Mouse (Mus musculus) limb, embryonic 13.5 days (tissue): ENCODE results near the gene Gm42742. TPM values are rescaled to one million over a fixed set of nuclear protein-coding genes. Genes with fewer than 3 reads are reported as not detected.

Source experiments
- ATAC-seq: fragments of 200-750 bp; cut with Nextera tagmentation; 2 replicates; pipeline ENCODE4 v1.8.0; 2017; ENCODE audit warnings: low read depth, moderate number of reproducible peaks, moderate TSS enrichment; ENCODE audit not compliant: low FRiP score
- H3K27ac ChIP-seq: fragments of 300-500 bp; sonication (generic); 2 replicates; pipeline ENCODE4 v1.5.1; 2015; ENCODE audit warnings: inconsistent platforms, mild to moderate bottlenecking, moderate library complexity
- H3K27me3 ChIP-seq: fragments of 300-500 bp; sonication (generic); 2 replicates; pipeline ENCODE4 v1.6.1; 2015; ENCODE audit warnings: mild to moderate bottlenecking, inconsistent platforms
- H3K36me3 ChIP-seq: fragments of 300-500 bp; sonication (generic); 2 replicates; pipeline ENCODE4 v1.6.1; 2015; ENCODE audit warnings: inconsistent platforms, mild to moderate bottlenecking, moderate library complexity
- H3K4me1 ChIP-seq: fragments of 300-500 bp; sonication (generic); 2 replicates; pipeline ENCODE4 v1.6.1; 2015; ENCODE audit warnings: inconsistent platforms
- H3K4me2 ChIP-seq: fragments of 300-500 bp; sonication (generic); replicated peaks from 2 replicates; pipeline ENCODE4 v1.6.1; 2015; ENCODE audit warnings: inconsistent platforms, mild to moderate bottlenecking, moderate library complexity
- H3K4me3 ChIP-seq: fragments of 300-500 bp; sonication (generic); 2 replicates; pipeline ENCODE4 v1.5.1; 2015; ENCODE audit warnings: moderate library complexity, mild to moderate bottlenecking, inconsistent platforms
- H3K9ac ChIP-seq: fragments of 300-500 bp; sonication (generic); 2 replicates; pipeline ENCODE4 v1.6.1; 2015; ENCODE audit warnings: mild to moderate bottlenecking, inconsistent platforms
- H3K9me3 ChIP-seq: fragments of 300-500 bp; sonication (generic); 2 replicates; pipeline ENCODE4 v1.6.1; 2016; ENCODE audit warnings: inconsistent platforms
- WGBS: fragments of 180-500 bp; shearing (Covaris S2); methylation state at CpG from one replicate; pipeline ENCODE4 v1.1.7; 2015; 5-methylcytosine and 5-hydroxymethylcytosine counted together
- polyA plus RNA-seq: library from polyadenylated mRNA; unstranded; fragments of >200 nt; fragmentation: Nextera tagmentation; extraction: Ambion mirVana; gene quantifications from 2 replicates; pipeline ENCODE4 v1.2.1, GENCODE M21; 2015

The Gm42742 gene
- polyA plus RNA-seq, 1 experiment from 2014 or later: 64.8 TPM

GRCm38 (mm10) chr7:127018416-127019305 lies 2.2 kb downstream of the Gm42742 start:
- Histone ChIP-seq H3K36me3 (peaks cover 44% of the 10 kb centered on the region), H3K9me3 (no peaks in the 10 kb centered on the region), H3K4me3 (peak overlapping the region; percentile 80; the same call in 1 of the 2 replicates), H3K27ac (peak overlapping the region; percentile 29; the same call in 1 of the 2 replicates), H3K9ac (peak overlapping the region; percentile 86), H3K4me1 (peaks cover 85% of the 10 kb centered on the region), H3K27me3 (no peaks in the 10 kb centered on the region), H3K4me2 (peak overlapping the region; percentile 98)
- 76% methylated on average over 15 of the region's 15 CpGs for WGBS
- no peak for ATAC-seq

GRCm38 (mm10) chr7:127017950-127018345 lies 2.9 kb downstream of the Gm42742 start:
- peak overlapping the region; percentile 29 for H3K27ac ChIP-seq
- H3K9ac ChIP-seq: peak overlapping the region; percentile 86
- 50% methylated on average over 6 of the region's 6 CpGs for WGBS
- peak overlapping the region; percentile 80; the same call in 1 of the 2 replicates for H3K4me3 ChIP-seq
- H3K9me3 ChIP-seq: no peaks in the 10 kb centered on the region
- H3K4me2 ChIP-seq: peak overlapping the region; percentile 98
- H3K36me3 ChIP-seq: peaks cover 44% of the 10 kb centered on the region
- H3K4me1 ChIP-seq: peaks cover 77% of the 10 kb centered on the region
- H3K27me3 ChIP-seq: no peaks in the 10 kb centered on the region
- no peak for ATAC-seq

- Histone ChIP-seq H3K9ac (peak within 1 kb of the TSS; percentile 86), H3K36me3 (peaks cover 44% of the 10 kb centered on the region), H3K27me3 (no peaks in the 10 kb centered on the region), H3K9me3 (no peaks in the 10 kb centered on the region), H3K4me3 (peak within 1 kb of the TSS; percentile 80), H3K4me1 (peaks cover 70% of the 10 kb centered on the region), H3K4me2 (peak within 1 kb of the TSS; percentile 98), H3K27ac (peak within 1 kb of the TSS; percentile 96)
- WGBS: 3% methylated on average over 39 of the region's 39 CpGs
- peak; percentile 77 for ATAC-seq
Observed at GRCm38 (mm10) chr7:127016971-127017949, 3.6 kb downstream of the Gm42742 start, which contains the start of gene Pagr1a. Pagr1a (minus strand) TSS chr7:127017352.

- H3K36me3 ChIP-seq: peaks cover 42% of the 10 kb centered on the region
- WGBS: under 1% methylated on average over 22 of the region's 22 CpGs
Observed at GRCm38 (mm10) chr7:127016486-127016938, 4.4 kb downstream of the Gm42742 start.

GRCm38 (mm10) chr7:127016481-127016485 lies 4.6 kb downstream of the Gm42742 start, which contains the start of gene Pagr1b:
Pagr1b (minus strand) TSS chr7:127016484.
- Histone ChIP-seq H3K9me3 (no peaks in the 10 kb centered on the region), H3K9ac (peak within 1 kb of the TSS; percentile 86), H3K4me2 (peak within 1 kb of the TSS; percentile 98), H3K4me3 (peak within 1 kb of the TSS; percentile 80), H3K4me1 (peaks cover 61% of the 10 kb centered on the region), H3K27me3 (no peaks in the 10 kb centered on the region), H3K27ac (peak within 1 kb of the TSS; percentile 96), H3K36me3 (peaks cover 45% of the 10 kb centered on the region)
- ATAC-seq: no peak

More at GRCm38 (mm10) chr7:127016486-127016938, 4.4 kb downstream of the Gm42742 start:
- H3K4me3 ChIP-seq: peak overlapping the region; percentile 80
- ATAC-seq: peak; percentile 37
- H3K27me3 ChIP-seq: no peaks in the 10 kb centered on the region
- H3K9me3 ChIP-seq: no peaks in the 10 kb centered on the region
- H3K9ac ChIP-seq: peak overlapping the region; percentile 86
- H3K4me2 ChIP-seq: peak overlapping the region; percentile 98
- H3K4me1 ChIP-seq: peaks cover 63% of the 10 kb centered on the region
- H3K27ac ChIP-seq: peak overlapping the region; percentile 96

GRCm38 (mm10) chr7:127016081-127016480 lies 4.8 kb downstream of the Gm42742 start:
- peak overlapping the region; percentile 98 for H3K4me2 ChIP-seq
- 0 out of 2 replicates have a peak, but pooled peaks have one; percentile 8 for ATAC-seq
- H3K36me3 ChIP-seq: peaks cover 45% of the 10 kb centered on the region
- no peaks in the 10 kb centered on the region for H3K9me3 ChIP-seq
- H3K4me1 ChIP-seq: peaks cover 59% of the 10 kb centered on the region
- H3K4me3 ChIP-seq: peak overlapping the region; percentile 80
- peak overlapping the region; percentile 86 for H3K9ac ChIP-seq
- WGBS: under 1% methylated on average over 10 of the region's 10 CpGs
- H3K27ac ChIP-seq: peak overlapping the region; percentile 96
- no peaks in the 10 kb centered on the region for H3K27me3 ChIP-seq

- peak overlapping the region; percentile 98 for H3K4me2 ChIP-seq
- no peak for ATAC-seq
- H3K36me3 ChIP-seq: peaks cover 45% of the 10 kb centered on the region
- H3K27me3 ChIP-seq: no peaks in the 10 kb centered on the region
- no peaks in the 10 kb centered on the region for H3K9me3 ChIP-seq
- H3K4me3 ChIP-seq: peak overlapping the region; percentile 10; the same call in 1 of the 2 replicates
- peak overlapping the region; percentile 86 for H3K9ac ChIP-seq
- 91% methylated on average over 12 of the region's 12 CpGs for WGBS
- no peak overlapping the region for H3K27ac ChIP-seq
- H3K4me1 ChIP-seq: peaks cover 48% of the 10 kb centered on the region
Observed at GRCm38 (mm10) chr7:127014993-127015392, 5.9 kb downstream of the Gm42742 start.

GRCm38 (mm10) chr7:127014320-127014719 lies 6.6 kb downstream of the Gm42742 start, which contains the start of gene Mvp:
Mvp (minus strand) TSS chr7:127014621.
- Histone ChIP-seq H3K4me2 (peak within 1 kb of the TSS; percentile 98), H3K4me1 (peaks cover 42% of the 10 kb centered on the region), H3K36me3 (peaks cover 45% of the 10 kb centered on the region), H3K9ac (peak within 1 kb of the TSS; percentile 86), H3K9me3 (no peaks in the 10 kb centered on the region), H3K27ac (no peak within 1 kb of the TSS), H3K4me3 (peak within 1 kb of the TSS; percentile 80), H3K27me3 (no peaks in the 10 kb centered on the region)
- 47% methylated on average over 11 of the region's 11 CpGs for WGBS
- ATAC-seq: no peak

- Histone ChIP-seq H3K27me3 (no peaks in the 10 kb centered on the region), H3K27ac (no peak overlapping the region), H3K4me3 (no peak overlapping the region), H3K36me3 (peaks cover 45% of the 10 kb centered on the region), H3K9ac (0 out of 2 replicates have a peak overlapping the region, but pooled peaks have one; percentile 2), H3K4me2 (no peak overlapping the region), H3K9me3 (no peaks in the 10 kb centered on the region), H3K4me1 (peaks cover 32% of the 10 kb centered on the region)
- no peak for ATAC-seq
- 92% methylated on average over 6 of the region's 6 CpGs for WGBS
Observed at GRCm38 (mm10) chr7:127013385-127013784, 7.5 kb downstream of the Gm42742 start.

GRCm38 (mm10) chr7:127012845-127013244 lies 8.1 kb downstream of the Gm42742 start:
- H3K4me1 ChIP-seq: peaks cover 27% of the 10 kb centered on the region
- H3K36me3 ChIP-seq: peaks cover 45% of the 10 kb centered on the region
- H3K9me3 ChIP-seq: no peaks in the 10 kb centered on the region
- H3K4me2 ChIP-seq: no peak overlapping the region
- WGBS: 96% methylated on average over 10 of the region's 10 CpGs
- no peak for ATAC-seq
- no peak overlapping the region for H3K4me3 ChIP-seq
- 0 out of 2 replicates have a peak overlapping the region, but pooled peaks have one; percentile 13 for H3K9ac ChIP-seq
- H3K27ac ChIP-seq: no peak overlapping the region
- no peaks in the 10 kb centered on the region for H3K27me3 ChIP-seq

- 88% methylated on average over 6 of the region's 6 CpGs for WGBS
- no peak overlapping the region for H3K4me2 ChIP-seq
- no peak overlapping the region for H3K4me3 ChIP-seq
- H3K9me3 ChIP-seq: no peaks in the 10 kb centered on the region
- H3K27ac ChIP-seq: no peak overlapping the region
- peaks cover 23% of the 10 kb centered on the region for H3K4me1 ChIP-seq
- no peak for ATAC-seq
- no peaks in the 10 kb centered on the region for H3K27me3 ChIP-seq
- H3K36me3 ChIP-seq: peaks cover 45% of the 10 kb centered on the region
- no peak overlapping the region for H3K9ac ChIP-seq
Observed at GRCm38 (mm10) chr7:127012374-127012773, 8.5 kb downstream of the Gm42742 start.

- 81% methylated on average over 2 of the region's 2 CpGs for WGBS
- Histone ChIP-seq H3K4me3 (no peak overlapping the region), H3K27ac (no peak overlapping the region)
Observed at GRCm38 (mm10) chr7:127011717-127012116, 9.2 kb downstream of the Gm42742 start.

More at GRCm38 (mm10) chr7:127011717-127012116, 9.2 kb downstream of the Gm42742 start:
- H3K9ac ChIP-seq: no peak overlapping the region
- peaks cover 45% of the 10 kb centered on the region for H3K36me3 ChIP-seq
- H3K4me2 ChIP-seq: no peak overlapping the region
- H3K27me3 ChIP-seq: no peaks in the 10 kb centered on the region
- H3K4me1 ChIP-seq: peaks cover 23% of the 10 kb centered on the region
- ATAC-seq: no peak
- no peaks in the 10 kb centered on the region for H3K9me3 ChIP-seq
